Mouse (Mus musculus) adipocyte (in vitro differentiated cells): ENCODE measurements around the gene U2af2.
"Not testable (repeated sequence)": the region's sequence is repeated elsewhere in the genome, so short reads cannot be mapped to it uniquely, and the experiment has no call there.

ENCODE experiments used
- DNase-seq: peaks from one replicate; pipeline ENCODE4 v3.0.0-alpha.2; 2016; ENCODE audit warnings: low spot score

The U2af2 gene

GRCm38 (mm10) chr7:5074984-5075383 is 13.0 kb downstream of the U2af2 start:
- DNase-seq: no peak

- no peak for DNase-seq
Observed at GRCm38 (mm10) chr7:5076931-5077330, 15.0 kb downstream of the U2af2 start.

- not testable (repeated sequence) for DNase-seq
Observed at GRCm38 (mm10) chr7:5079365-5080009, 17.5 kb downstream of the U2af2 start.

- peak; percentile 92 for DNase-seq
Observed at GRCm38 (mm10) chr7:5080010-5080751, 18.2 kb downstream of the U2af2 start, which contains the start of gene Epn1. TSS of gene Epn1 (plus strand) at chr7:5080235.

GRCm38 (mm10) chr7:5080815-5081214 is 18.9 kb downstream of the U2af2 start:
- DNase-seq: no peak

GRCm38 (mm10) chr7:5081241-5081640 is 19.3 kb downstream of the U2af2 start:
- DNase-seq: no peak

GRCm38 (mm10) chr7:5081939-5082338 is 20.0 kb downstream of the U2af2 start:
- no peak for DNase-seq

- no peak for DNase-seq
Observed at GRCm38 (mm10) chr7:5083325-5084105, 21.6 kb downstream of the U2af2 start.

- DNase-seq: no peak
Observed at GRCm38 (mm10) chr7:5085512-5085911, 23.6 kb downstream of the U2af2 start.

- no peak for DNase-seq
Observed at GRCm38 (mm10) chr7:5086921-5087440, 25.0 kb downstream of the U2af2 start.

- DNase-seq: no peak
Observed at GRCm38 (mm10) chr7:5087886-5088285, 25.9 kb downstream of the U2af2 start.

GRCm38 (mm10) chr7:5089853-5090252 is 27.9 kb downstream of the U2af2 start:
- no peak for DNase-seq

- DNase-seq: no peak
Observed at GRCm38 (mm10) chr7:5091008-5091728, 29.2 kb downstream of the U2af2 start.

GRCm38 (mm10) chr7:5092381-5092780 is 30.4 kb downstream of the U2af2 start:
- no peak for DNase-seq

- DNase-seq: no peak
Observed at GRCm38 (mm10) chr7:5092831-5093510, 31.0 kb downstream of the U2af2 start.

- DNase-seq: no peak
Observed at GRCm38 (mm10) chr7:5098769-5099168, 36.8 kb downstream of the U2af2 start.

GRCm38 (mm10) chr7:5099796-5100195 is 37.9 kb downstream of the U2af2 start:
- DNase-seq: no peak

GRCm38 (mm10) chr7:5101066-5101663 is 39.2 kb downstream of the U2af2 start:
- DNase-seq: no peak

GRCm38 (mm10) chr7:5102564-5102963 is 40.6 kb downstream of the U2af2 start:
- no peak for DNase-seq

GRCm38 (mm10) chr7:5108272-5108671 is 46.3 kb downstream of the U2af2 start:
- DNase-seq: no peak

- no peak for DNase-seq
Observed at GRCm38 (mm10) chr7:5109301-5109700, 47.4 kb downstream of the U2af2 start.
